Comparison of ENCODE assay signal across 8 mouse cellular contexts in genomic region chr11:5789754-5790333, GRCm38 (mm10). TPM values are rescaled to one million over a fixed set of nuclear protein-coding genes. Genes with fewer than 3 reads are reported as not detected.
DNase-seq lines count a peak whose midpoint lies in the region; ATAC-seq and TF ChIP-seq lines count a peak whose summit lies in the region.

No protein-coding gene starts in this region.

- H3K27me3 ChIP-seq in hindbrain, embryonic 14.5 days (ENCODE audit: control insufficient read depth, insufficient read depth, low read length) = no peaks in the 10 kb centered on the region
- H3K27me3 ChIP-seq in midbrain, embryonic 13.5 days = no peaks in the 10 kb centered on the region

- peak overlapping the region; percentile 96 for H3K27ac ChIP-seq in gastrocnemius, adult 2 months
- H3K27ac ChIP-seq in hindbrain, embryonic 14.5 days = no peak overlapping the region
- H3K27ac ChIP-seq in midbrain, embryonic 13.5 days = no peak overlapping the region

- H3K9me3 ChIP-seq in hindbrain, embryonic 14.5 days (ENCODE audit: control insufficient read depth, low read length) = no peaks in the 10 kb centered on the region
- H3K9me3 ChIP-seq in midbrain, embryonic 13.5 days = no peaks in the 10 kb centered on the region

- DNase-seq in gastrocnemius, adult 2 months = no peak
- no peak for DNase-seq in gastrocnemius, postnatal 36 days
- DNase-seq in CD4-positive helper T cell, adult 2 months (ENCODE audit: low read depth, low spot score) = peak; percentile 24
- DNase-seq in hindbrain, embryonic 14.5 days (ENCODE audit: low spot score) = no peak
- DNase-seq in layer of hippocampus, adult 11-12 months (ENCODE audit: low spot score) = no peak
- no peak for DNase-seq in layer of hippocampus, postnatal 10 days (ENCODE audit: low spot score in 2 of 2)

- peaks cover 23% of the 10 kb centered on the region for H3K4me1 ChIP-seq in hindbrain, embryonic 14.5 days (replicated peaks; ENCODE audit: control insufficient read depth, insufficient read depth, low read length)
- H3K4me1 ChIP-seq in midbrain, embryonic 13.5 days (replicated peaks) = peaks cover 30% of the 10 kb centered on the region

- peak overlapping the region; percentile 92 for H3K4me2 ChIP-seq in hindbrain, embryonic 14.5 days (replicated peaks)
- peak overlapping the region; percentile 93 for H3K4me2 ChIP-seq in midbrain, embryonic 13.5 days (replicated peaks)

- WGBS in hindbrain, embryonic 14.5 days = 90% methylated on average over 3 of the region's 3 CpGs
- 94% methylated on average over 3 of the region's 3 CpGs for WGBS in midbrain, embryonic 13.5 days

- ATAC-seq in hindbrain, embryonic 14.5 days (ENCODE audit: low FRiP score) = no peak
- ATAC-seq in midbrain, embryonic 13.5 days = no peak
- no peak for ATAC-seq in frontal cortex, adult (ENCODE audit: low TSS enrichment)

- H3K4me3 ChIP-seq in gastrocnemius, adult 2 months = peak overlapping the region; percentile 83
- no peak overlapping the region for H3K4me3 ChIP-seq in hindbrain, embryonic 14.5 days (replicated peaks; ENCODE audit: low read length)
- H3K4me3 ChIP-seq in midbrain, embryonic 13.5 days (replicated peaks) = peak overlapping the region; percentile 87

- no peak overlapping the region for H3K9ac ChIP-seq in hindbrain, embryonic 14.5 days
- H3K9ac ChIP-seq in midbrain, embryonic 13.5 days (replicated peaks) = peak overlapping the region; percentile 93; the same call in 1 of the 2 replicates

- TF ChIP-seq CTCF in gastrocnemius, adult 2 months (IDR thresholded peaks at IDR 0.05) = no peak

- intact Hi-C loops in gastrocnemius, adult 2 months (cut with DNase I) = loop anchor here (2.0 to 5.0 kb wide), 4 partner anchors 49 to 308 kb away; no protein-coding TSS in a partner anchor
- intact Hi-C loops in gastrocnemius, postnatal 36 days (cut with DNase I) = loop anchor here (5.0 kb wide), 1 partner anchor 303 kb away; no protein-coding TSS in a partner anchor

- peaks cover 44% of the 10 kb centered on the region for H3K36me3 ChIP-seq in hindbrain, embryonic 14.5 days (replicated peaks; ENCODE audit: control insufficient read depth, insufficient read depth)
- peaks cover 36% of the 10 kb centered on the region for H3K36me3 ChIP-seq in midbrain, embryonic 13.5 days

RNA-seq across cellular contexts. Expression of gene Dbnl, which starts 1.6 kb away (rescaled TPM):
- 10 to 100 TPM; 10.7 to 14.0 TPM for total RNA-seq in gastrocnemius, adult 2 months (2021)
- 10 to 100 TPM; 10.7 to 11.2 TPM for total RNA-seq in gastrocnemius, postnatal 36 days (2021)
- 133 TPM in 2 replicates for polyA plus RNA-seq in hindbrain, embryonic 14.5 days (2014; fragmentation: Nextera tagmentation; extraction: Ambion mirVana)
- 151 and 155 TPM in 2 replicates for polyA plus RNA-seq in midbrain, embryonic 13.5 days (2015; fragmentation: Nextera tagmentation; extraction: Ambion mirVana)
- 10 to 100 TPM; 98.0 to 98.1 TPM for total RNA-seq in layer of hippocampus, postnatal 10 days (2021)

RNA-seq across cellular contexts. Expression of gene Pgam2, which starts 13.7 kb away (rescaled TPM):
- 1,000 to 10,000 TPM; 2,835 to 2,943 TPM for total RNA-seq in gastrocnemius, adult 2 months (2021)
- 1,000 to 10,000 TPM; 3,227 to 4,326 TPM for total RNA-seq in gastrocnemius, postnatal 36 days (2021)
- polyA plus RNA-seq in hindbrain, embryonic 14.5 days (2014; fragmentation: Nextera tagmentation; extraction: Ambion mirVana) = 2.5 and 2.9 TPM in 2 replicates
- 2.3 and 2.6 TPM in 2 replicates for polyA plus RNA-seq in midbrain, embryonic 13.5 days (2015; fragmentation: Nextera tagmentation; extraction: Ambion mirVana)
- 1 to 10 TPM; 7.0 to 7.4 TPM for total RNA-seq in layer of hippocampus, postnatal 10 days (2021)

RNA-seq across cellular contexts. Expression of gene Urgcp, which starts 27.7 kb away (rescaled TPM):
- total RNA-seq in gastrocnemius, adult 2 months (2021) = 10 to 100 TPM; 42.2 to 48.9 TPM
- 10 to 100 TPM; 39.1 to 40.1 TPM for total RNA-seq in gastrocnemius, postnatal 36 days (2021)
- 26.2 and 26.8 TPM in 2 replicates for polyA plus RNA-seq in hindbrain, embryonic 14.5 days (2014; fragmentation: Nextera tagmentation; extraction: Ambion mirVana)
- 24.9 and 26.5 TPM in 2 replicates for polyA plus RNA-seq in midbrain, embryonic 13.5 days (2015; fragmentation: Nextera tagmentation; extraction: Ambion mirVana)
- 10 to 100 TPM; 46.1 to 46.3 TPM for total RNA-seq in layer of hippocampus, postnatal 10 days (2021)

RNA-seq across cellular contexts. Expression of gene Polm, which starts 48.0 kb away (rescaled TPM):
- 1 to 10 TPM; 1.7 to 3.1 TPM for total RNA-seq in gastrocnemius, adult 2 months (2021)
- total RNA-seq in gastrocnemius, postnatal 36 days (2021) = 1 to 10 TPM; 1.9 to 2.3 TPM
- 4.7 TPM in 2 replicates for polyA plus RNA-seq in hindbrain, embryonic 14.5 days (2014; fragmentation: Nextera tagmentation; extraction: Ambion mirVana)
- 6.5 and 8.2 TPM in 2 replicates for polyA plus RNA-seq in midbrain, embryonic 13.5 days (2015; fragmentation: Nextera tagmentation; extraction: Ambion mirVana)
- 10 to 100 TPM in 1 of 2 experiments, 1 to 10 TPM in 1; 9.4 to 13.2 TPM for total RNA-seq in layer of hippocampus, postnatal 10 days (2021)

Comparison
In these comparisons a context has a peak if more than half of its experiments do, and no peak if none do; other contexts are left out.
1. RNA of gene Dbnl, which starts 1.6 kb away (total RNA-seq): 98.0 to 98.1 TPM in layer of hippocampus, postnatal 10 days; 10.7 to 14.0 TPM in gastrocnemius, adult 2 months and 10.7 to 11.2 TPM in gastrocnemius, postnatal 36 days; every median in the first group is over 4 times any median in the second.
2. RNA of gene Pgam2, which starts 13.7 kb away (total RNA-seq): 3,227 to 4,326 TPM in gastrocnemius, postnatal 36 days and 2,835 to 2,943 TPM in gastrocnemius, adult 2 months; 7.0 to 7.4 TPM in layer of hippocampus, postnatal 10 days; every median in the first group is over 100 times any median in the second.